Mouse (Mus musculus): ENCODE measurements around the gene Erbb4. TPM values are rescaled to one million over a fixed set of nuclear protein-coding genes. Genes with fewer than 3 reads are reported as not detected.
"Not testable (repeated sequence)": the region's sequence is repeated elsewhere in the genome, so short reads cannot be mapped to it uniquely, and the experiment has no call there.

The Erbb4 gene
- polyA plus RNA-seq, 1 experiment from 2014 or later, result 13.8 TPM

- peak overlapping the region in 1 of 2 experiments; percentile 8; a peak in 1 of 4 replicates for H3K4me3 ChIP-seq (ENCODE audit: control insufficient read depth in 1 of 2, insufficient read depth in 1 of 2, low read depth in 1 of 2, low read length in 2 of 2)
- 11% methylated on average over 2 of the region's 2 CpGs for WGBS
Observed at GRCm38 (mm10) chr1:68780653-68781052, 327.2 kb downstream of the Erbb4 start.

GRCm38 (mm10) chr1:68780032-68780431, 327.8 kb downstream of the Erbb4 start:
- ATAC-seq (ENCODE audit: insufficient number of reproducible peaks, insufficient read depth, low FRiP score, low read depth), result peak; percentile 54; the same call in 1 of the 2 replicates
- Histone ChIP-seq H3K9ac (ENCODE audit: low read length) (no peak overlapping the region), H3K9me3 (ENCODE audit: control insufficient read depth, low read length) (no peaks in the 10 kb centered on the region), H3K4me3 (ENCODE audit: control insufficient read depth in 1 of 2, insufficient read depth in 1 of 2, low read depth in 1 of 2, low read length in 2 of 2) (peak overlapping the region in 1 of 2 experiments; percentile 8; a peak in 1 of 4 replicates), H3K36me3 (ENCODE audit: control insufficient read depth, insufficient read depth, low read length) (no peaks in the 10 kb centered on the region), H3K4me2 (ENCODE audit: low read length) (peak overlapping the region; percentile 55), H3K27me3 (ENCODE audit: control insufficient read depth, insufficient read depth, low read length) (no peaks in the 10 kb centered on the region), H3K4me1 (ENCODE audit: control insufficient read depth in 2 of 2, insufficient read depth in 2 of 2, low read length in 2 of 2) (peaks cover 0 to 13% of the 10 kb centered on the region in 2 experiments; a peak in 2 of 4 replicates), H3K27ac (replicated peaks in 1 of 2; ENCODE audit: control insufficient read depth in 1 of 2, insufficient read depth in 1 of 2, low read depth in 2 of 2, low read length in 2 of 2) (peak overlapping the region; percentile 83 to 92)
- WGBS, result 53% methylated on average over 1 of the region's 1 CpGs

More at GRCm38 (mm10) chr1:68780653-68781052, 327.2 kb downstream of the Erbb4 start:
- peak overlapping the region; percentile 55 for H3K4me2 ChIP-seq (ENCODE audit: low read length)
- H3K4me1 ChIP-seq (ENCODE audit: control insufficient read depth in 2 of 2, insufficient read depth in 2 of 2, low read length in 2 of 2), result peaks cover 0 to 13% of the 10 kb centered on the region in 2 experiments; a peak in 2 of 4 replicates
- H3K27me3 ChIP-seq (ENCODE audit: control insufficient read depth, insufficient read depth, low read length), result no peaks in the 10 kb centered on the region
- H3K9me3 ChIP-seq (ENCODE audit: control insufficient read depth, low read length), result no peaks in the 10 kb centered on the region
- H3K27ac ChIP-seq (replicated peaks in 1 of 2; ENCODE audit: control insufficient read depth in 1 of 2, insufficient read depth in 1 of 2, low read depth in 2 of 2, low read length in 2 of 2), result peak overlapping the region; percentile 83 to 92
- no peak for ATAC-seq (ENCODE audit: insufficient number of reproducible peaks, insufficient read depth, low FRiP score, low read depth)
- no peak overlapping the region for H3K9ac ChIP-seq (ENCODE audit: low read length)
- no peaks in the 10 kb centered on the region for H3K36me3 ChIP-seq (ENCODE audit: control insufficient read depth, insufficient read depth, low read length)

GRCm38 (mm10) chr1:68766095-68766494, 341.8 kb downstream of the Erbb4 start:
- H3K4me2 ChIP-seq (ENCODE audit: low read length); H3K9ac ChIP-seq (ENCODE audit: low read length); H3K27ac ChIP-seq (replicated peaks in 1 of 2; ENCODE audit: control insufficient read depth in 1 of 2, insufficient read depth in 1 of 2, low read depth in 2 of 2, low read length in 2 of 2); H3K9me3 ChIP-seq (ENCODE audit: control insufficient read depth, low read length); ATAC-seq (ENCODE audit: insufficient number of reproducible peaks, insufficient read depth, low FRiP score, low read depth); H3K4me1 ChIP-seq (ENCODE audit: control insufficient read depth in 2 of 2, insufficient read depth in 2 of 2, low read length in 2 of 2); H3K4me3 ChIP-seq (ENCODE audit: control insufficient read depth in 1 of 2, insufficient read depth in 1 of 2, low read depth in 1 of 2, low read length in 2 of 2); H3K36me3 ChIP-seq (ENCODE audit: control insufficient read depth, insufficient read depth, low read length); H3K27me3 ChIP-seq (ENCODE audit: control insufficient read depth, insufficient read depth, low read length): not testable (repeated sequence)

GRCm38 (mm10) chr1:68762456-68762855, 345.4 kb downstream of the Erbb4 start:
- no peak overlapping the region for H3K27ac ChIP-seq (replicated peaks in 1 of 2; ENCODE audit: control insufficient read depth in 1 of 2, insufficient read depth in 1 of 2, low read depth in 2 of 2, low read length in 2 of 2)
- WGBS, result 77% methylated on average over 5 of the region's 5 CpGs
- no peak for ATAC-seq (ENCODE audit: insufficient number of reproducible peaks, insufficient read depth, low FRiP score, low read depth)

GRCm38 (mm10) chr1:68748976-68749375, 358.9 kb downstream of the Erbb4 start:
- H3K27ac ChIP-seq (replicated peaks in 1 of 2; ENCODE audit: control insufficient read depth in 1 of 2, insufficient read depth in 1 of 2, low read depth in 2 of 2, low read length in 2 of 2), result no peak overlapping the region
- no peaks in the 10 kb centered on the region for H3K36me3 ChIP-seq (ENCODE audit: control insufficient read depth, insufficient read depth, low read length)
- no peaks in the 10 kb centered on the region for H3K9me3 ChIP-seq (ENCODE audit: control insufficient read depth, low read length)
- H3K9ac ChIP-seq (ENCODE audit: low read length), result no peak overlapping the region
- ATAC-seq (ENCODE audit: insufficient number of reproducible peaks, insufficient read depth, low FRiP score, low read depth), result no peak
- no peak overlapping the region for H3K4me2 ChIP-seq (ENCODE audit: low read length)
- no peaks in the 10 kb centered on the region for H3K4me1 ChIP-seq (ENCODE audit: control insufficient read depth in 2 of 2, insufficient read depth in 2 of 2, low read length in 2 of 2)
- H3K27me3 ChIP-seq (ENCODE audit: control insufficient read depth, insufficient read depth, low read length), result no peaks in the 10 kb centered on the region
- WGBS, result 43% methylated on average over 1 of the region's 1 CpGs
- H3K4me3 ChIP-seq (ENCODE audit: control insufficient read depth in 1 of 2, insufficient read depth in 1 of 2, low read depth in 1 of 2, low read length in 2 of 2), result no peak overlapping the region

More at GRCm38 (mm10) chr1:68762456-68762855, 345.4 kb downstream of the Erbb4 start:
- H3K9me3 ChIP-seq (ENCODE audit: control insufficient read depth, low read length), result no peaks in the 10 kb centered on the region
- no peak overlapping the region for H3K9ac ChIP-seq (ENCODE audit: low read length)
- no peak overlapping the region for H3K4me3 ChIP-seq (ENCODE audit: control insufficient read depth in 1 of 2, insufficient read depth in 1 of 2, low read depth in 1 of 2, low read length in 2 of 2)
- H3K36me3 ChIP-seq (ENCODE audit: control insufficient read depth, insufficient read depth, low read length), result no peaks in the 10 kb centered on the region
- no peaks in the 10 kb centered on the region for H3K27me3 ChIP-seq (ENCODE audit: control insufficient read depth, insufficient read depth, low read length)
- H3K4me1 ChIP-seq (ENCODE audit: control insufficient read depth in 2 of 2, insufficient read depth in 2 of 2, low read length in 2 of 2), result peaks cover 0 to 9% of the 10 kb centered on the region in 2 experiments; a peak in 3 of 4 replicates
- no peak overlapping the region for H3K4me2 ChIP-seq (ENCODE audit: low read length)

GRCm38 (mm10) chr1:68681478-68681877, 426.4 kb downstream of the Erbb4 start:
- Histone ChIP-seq H3K27me3 (ENCODE audit: control insufficient read depth, insufficient read depth, low read length) (no peaks in the 10 kb centered on the region), H3K36me3 (ENCODE audit: control insufficient read depth, insufficient read depth, low read length) (no peaks in the 10 kb centered on the region), H3K4me1 (ENCODE audit: control insufficient read depth in 2 of 2, insufficient read depth in 2 of 2, low read length in 2 of 2) (no peaks in the 10 kb centered on the region), H3K9ac (ENCODE audit: low read length) (no peak overlapping the region), H3K9me3 (ENCODE audit: control insufficient read depth, low read length) (no peaks in the 10 kb centered on the region), H3K4me2 (ENCODE audit: low read length) (no peak overlapping the region), H3K27ac (replicated peaks in 1 of 2; ENCODE audit: control insufficient read depth in 1 of 2, insufficient read depth in 1 of 2, low read depth in 2 of 2, low read length in 2 of 2) (no peak overlapping the region), H3K4me3 (ENCODE audit: control insufficient read depth in 1 of 2, insufficient read depth in 1 of 2, low read depth in 1 of 2, low read length in 2 of 2) (no peak overlapping the region)
- no peak for ATAC-seq (ENCODE audit: insufficient number of reproducible peaks, insufficient read depth, low FRiP score, low read depth)

GRCm38 (mm10) chr1:68674667-68675066, 433.2 kb downstream of the Erbb4 start:
- H3K4me1 ChIP-seq (ENCODE audit: control insufficient read depth in 2 of 2, insufficient read depth in 2 of 2, low read length in 2 of 2), result no peaks in the 10 kb centered on the region
- H3K9me3 ChIP-seq (ENCODE audit: control insufficient read depth, low read length), result no peaks in the 10 kb centered on the region
- no peak overlapping the region for H3K27ac ChIP-seq (replicated peaks in 1 of 2; ENCODE audit: control insufficient read depth in 1 of 2, insufficient read depth in 1 of 2, low read depth in 2 of 2, low read length in 2 of 2)
- H3K36me3 ChIP-seq (ENCODE audit: control insufficient read depth, insufficient read depth, low read length), result no peaks in the 10 kb centered on the region
- H3K4me2 ChIP-seq (ENCODE audit: low read length), result no peak overlapping the region
- no peaks in the 10 kb centered on the region for H3K27me3 ChIP-seq (ENCODE audit: control insufficient read depth, insufficient read depth, low read length)
- WGBS, result 88% methylated on average over 4 of the region's 4 CpGs
- H3K4me3 ChIP-seq (ENCODE audit: control insufficient read depth in 1 of 2, insufficient read depth in 1 of 2, low read depth in 1 of 2, low read length in 2 of 2), result no peak overlapping the region
- no peak overlapping the region for H3K9ac ChIP-seq (ENCODE audit: low read length)
- ATAC-seq (ENCODE audit: insufficient number of reproducible peaks, insufficient read depth, low FRiP score, low read depth), result no peak

Data from heart, embryonic 14.5 days (tissue).